Mouse (Mus musculus): ENCODE data around the gene Casp7.
A peak's percentile ranks its signal among the peaks of the same experiment; 100 is the strongest.
"Not testable (repeated sequence)": the region's sequence is repeated elsewhere in the genome, so short reads cannot be mapped to it uniquely, and the experiment has no call there.

Gene Casp7

GRCm38 (mm10) chr19:56385546-56385945 is 11.4 kb upstream of the Casp7 start:
- no peak for DNase-seq (ENCODE audit: low read depth, low spot score)

GRCm38 (mm10) chr19:56386095-56386494 is 10.8 kb upstream of the Casp7 start:
- DNase-seq (ENCODE audit: low read depth, low spot score), result no peak

GRCm38 (mm10) chr19:56387726-56388302 is 9.1 kb upstream of the Casp7 start:
- DNase-seq (ENCODE audit: low read depth, low spot score), result peak; percentile 54

- DNase-seq (ENCODE audit: low read depth, low spot score), result peak; percentile 91
Observed at GRCm38 (mm10) chr19:56389176-56389575, 7.8 kb upstream of the Casp7 start.

DNA sequence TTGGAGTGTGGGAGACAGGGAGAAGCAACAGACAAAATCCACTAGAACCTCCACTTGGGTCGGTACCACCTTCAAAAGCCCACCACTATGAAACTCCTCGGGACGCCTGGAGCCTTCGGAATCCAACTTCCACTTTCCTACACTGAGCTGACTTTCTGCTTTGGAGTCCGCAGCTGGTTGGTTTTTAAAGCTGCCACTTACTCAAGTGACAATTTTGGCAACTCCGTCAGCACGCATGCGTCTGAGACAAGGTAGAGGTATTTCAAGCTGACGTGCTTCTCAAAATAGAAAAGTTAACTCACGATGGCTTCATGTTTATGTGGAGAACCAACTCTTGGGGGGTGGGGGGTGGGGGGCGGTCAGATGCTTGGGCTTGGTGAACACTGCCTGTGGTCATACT is 7.0 kb upstream of the Casp7 start, which contains the start of gene Nrap:
Nrap (minus strand) TSS at position 159 of the 400 bp plus-strand sequence.
- peak; percentile 94 for DNase-seq (ENCODE audit: low read depth, low spot score)

DNA sequence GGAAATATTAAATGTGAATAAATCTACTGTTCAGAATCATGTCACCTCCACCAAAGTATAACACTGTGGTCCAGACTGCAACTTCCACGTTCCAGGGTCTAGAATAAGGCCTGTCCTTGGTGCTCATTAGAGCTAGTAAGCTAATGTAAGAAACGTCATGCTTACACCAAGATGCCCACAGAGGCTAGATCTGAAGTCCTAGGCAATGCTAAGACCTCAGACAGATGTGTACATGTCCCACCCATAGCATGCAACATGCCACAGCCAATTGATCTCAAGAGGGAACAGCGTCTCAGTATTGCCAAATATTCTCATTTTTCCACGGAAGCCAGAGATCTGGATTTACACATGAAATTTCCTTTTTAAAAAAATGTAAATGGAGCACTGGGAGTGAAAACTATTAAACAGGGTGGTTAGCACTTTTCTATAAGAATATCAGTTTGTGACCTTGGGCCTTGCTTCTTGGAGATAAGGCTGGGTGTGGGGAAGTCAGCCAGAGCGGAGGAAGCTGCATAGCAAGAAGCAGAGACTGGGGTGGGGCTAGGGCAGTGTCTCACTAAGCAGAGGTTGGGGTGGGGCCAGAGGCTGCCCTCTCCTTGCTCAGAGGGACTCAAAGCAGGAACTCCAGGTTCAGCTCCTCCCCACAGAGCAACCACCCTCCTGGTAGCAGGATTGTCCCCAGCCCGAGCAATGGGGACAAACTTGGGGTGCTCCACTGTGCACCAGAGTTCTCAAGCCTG is 5.5 kb upstream of the Casp7 start:
- DNase-seq (ENCODE audit: low read depth, low spot score), result no peak

GRCm38 (mm10) chr19:56393311-56393866 is 3.5 kb upstream of the Casp7 start:
- no peak for DNase-seq (ENCODE audit: low read depth, low spot score)

DNA sequence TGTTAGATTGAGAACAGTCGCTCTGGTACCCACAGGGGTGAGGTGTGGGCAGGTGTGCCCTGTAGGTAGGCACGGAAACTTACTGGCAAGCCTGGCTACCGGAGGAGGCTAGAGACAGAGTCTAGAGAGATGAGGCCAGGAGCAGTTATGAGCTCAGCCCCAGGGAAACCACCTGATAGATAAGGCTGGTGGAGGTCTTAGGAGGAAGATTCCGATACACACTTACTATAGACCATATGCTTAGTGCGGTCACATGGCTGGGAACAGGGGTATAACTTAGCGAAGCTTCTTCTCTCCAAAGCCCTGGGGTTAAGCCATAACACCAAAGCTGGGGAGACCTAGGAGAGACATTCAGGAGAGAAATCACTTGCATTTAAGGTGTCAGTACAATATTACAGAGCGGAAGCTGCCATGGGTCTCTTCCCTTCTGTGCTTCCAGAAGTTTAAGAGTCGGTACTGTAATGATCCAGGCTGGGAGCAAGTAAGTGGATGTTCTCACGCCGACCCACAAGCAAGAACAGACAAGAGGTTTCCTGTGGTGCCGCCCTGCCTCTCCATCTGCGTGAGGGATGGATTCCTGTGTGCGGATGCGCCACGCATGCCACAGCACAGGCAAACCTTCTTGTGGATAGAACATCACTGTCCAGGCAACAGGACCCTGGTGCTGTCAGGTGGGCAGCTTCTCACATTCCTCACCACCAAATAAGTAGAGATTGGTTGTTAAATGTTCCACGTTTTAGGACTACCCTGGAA is 1.6 kb upstream of the Casp7 start:
- DNase-seq (ENCODE audit: low read depth, low spot score), result no peak

- DNase-seq (ENCODE audit: low read depth, low spot score), result no peak
Observed at GRCm38 (mm10) chr19:56396227-56396626, 702 bp upstream of the Casp7 start.

- no peak for DNase-seq (ENCODE audit: low read depth, low spot score)
Observed at GRCm38 (mm10) chr19:56397663-56398527, 966 bp downstream of the Casp7 start.

- DNase-seq (ENCODE audit: low read depth, low spot score), result no peak
Observed at GRCm38 (mm10) chr19:56398528-56398795, 1.5 kb downstream of the Casp7 start.

DNA sequence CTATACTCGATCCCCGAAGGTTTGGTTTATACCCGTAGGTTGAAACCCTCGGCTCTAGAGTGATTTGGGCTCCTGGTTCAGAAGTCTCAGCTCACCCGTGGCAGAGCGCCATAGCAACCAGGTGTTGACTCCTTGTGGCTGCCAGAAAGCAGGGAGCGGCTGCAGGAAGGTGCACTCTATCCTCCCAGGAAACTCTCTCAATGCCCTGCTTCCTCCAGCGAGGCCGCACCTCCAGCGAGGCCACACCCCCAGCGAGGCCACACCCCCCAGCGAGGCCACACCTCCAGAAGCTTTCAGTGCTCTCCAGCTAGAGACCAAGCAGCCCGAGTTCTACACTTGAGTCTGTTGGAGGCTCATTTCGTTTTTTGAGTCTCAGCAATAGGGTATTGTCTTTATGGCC is 3.3 kb downstream of the Casp7 start:
- DNase-seq (ENCODE audit: low read depth, low spot score), result peak; percentile 38

DNA sequence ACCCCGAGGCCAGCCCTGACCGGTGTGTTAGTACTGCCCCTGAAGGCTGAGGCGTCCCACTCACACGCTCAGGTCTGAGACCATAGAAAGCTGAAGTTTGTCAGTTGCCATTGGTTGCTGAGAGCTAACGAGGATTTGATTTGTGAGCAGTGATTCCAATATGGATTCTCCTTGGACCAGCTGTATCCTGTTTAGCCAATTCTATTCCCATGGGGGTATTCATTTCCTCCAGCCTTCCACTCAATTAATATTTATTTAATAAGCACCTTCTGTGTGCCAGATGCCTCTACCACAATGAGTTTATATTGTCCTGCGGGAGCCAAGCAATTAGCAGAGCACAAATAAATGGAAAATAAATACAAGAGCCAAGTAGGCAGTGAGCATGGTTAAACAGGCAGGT is 4.9 kb downstream of the Casp7 start:
- DNase-seq (ENCODE audit: low read depth, low spot score), result no peak

- no peak for DNase-seq (ENCODE audit: low read depth, low spot score)
Observed at GRCm38 (mm10) chr19:56405824-56406223, 8.9 kb downstream of the Casp7 start.

- DNase-seq (ENCODE audit: low read depth, low spot score), result peak; percentile 88
Observed at GRCm38 (mm10) chr19:56406581-56406980, 9.7 kb downstream of the Casp7 start.

DNA sequence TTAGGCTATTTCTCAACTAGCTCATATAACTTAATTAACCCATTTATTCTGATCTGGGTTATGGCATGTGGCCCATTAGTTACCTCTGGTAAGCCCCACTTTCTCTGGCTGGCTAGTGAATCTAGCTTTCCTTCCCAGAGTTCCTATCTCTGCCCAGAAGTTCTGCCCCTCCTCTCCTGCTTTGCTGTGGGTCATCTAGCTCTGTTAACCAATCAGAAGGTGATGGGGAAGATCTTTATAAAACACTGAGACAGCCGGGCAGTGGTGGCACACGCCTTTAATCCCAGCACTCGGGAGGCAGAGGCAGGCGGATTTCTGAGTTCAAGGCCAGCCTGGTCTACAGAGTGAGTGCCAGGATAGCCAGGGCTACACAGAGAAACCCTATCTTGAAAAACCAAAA is 13.0 kb downstream of the Casp7 start:
- DNase-seq (ENCODE audit: low read depth, low spot score), result not testable (repeated sequence)

DNA sequence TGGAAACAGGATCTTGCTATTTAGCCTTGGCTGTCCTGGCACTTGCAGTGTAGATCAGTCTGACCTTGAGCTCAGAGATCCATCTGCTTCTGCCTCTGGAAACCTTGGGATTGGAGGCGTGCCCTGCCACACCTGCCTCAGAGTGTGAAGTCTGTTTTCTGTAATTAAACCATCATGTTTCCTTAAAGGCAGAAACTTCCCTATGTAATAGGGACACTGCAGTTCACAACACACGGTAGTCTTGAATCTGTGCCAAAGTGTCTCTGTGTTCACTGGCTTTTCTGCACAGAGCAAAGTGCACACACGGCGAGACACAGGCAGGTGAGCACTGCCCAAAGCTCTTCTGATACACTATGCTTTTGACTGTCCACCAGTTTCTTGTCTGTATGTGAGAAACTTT is 21.5 kb downstream of the Casp7 start:
- DNase-seq (ENCODE audit: low read depth, low spot score), result no peak

DNA sequence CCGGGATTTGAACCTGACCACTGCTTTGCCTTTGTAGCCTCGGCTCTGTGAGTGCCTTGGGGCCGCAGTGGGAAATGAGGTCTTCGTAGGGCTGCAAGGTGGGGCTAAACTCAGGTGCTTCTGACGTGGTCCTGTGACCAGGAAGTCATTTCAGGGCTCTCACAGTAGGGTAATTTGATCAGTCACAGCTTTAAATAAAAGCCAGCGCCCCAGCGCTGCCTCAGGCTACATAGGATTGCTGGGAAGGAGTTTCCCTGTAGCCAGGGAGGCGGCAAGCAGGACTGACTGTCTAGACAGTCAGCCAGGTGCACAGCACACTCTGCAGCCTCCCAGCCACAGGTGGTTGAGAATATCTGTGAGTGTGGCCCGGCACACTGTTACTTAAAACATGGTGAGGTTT is 22.5 kb downstream of the Casp7 start:
- DNase-seq (ENCODE audit: low read depth, low spot score), result no peak

GRCm38 (mm10) chr19:56420345-56420744 is 23.4 kb downstream of the Casp7 start:
- DNase-seq (ENCODE audit: low read depth, low spot score), result no peak

DNA sequence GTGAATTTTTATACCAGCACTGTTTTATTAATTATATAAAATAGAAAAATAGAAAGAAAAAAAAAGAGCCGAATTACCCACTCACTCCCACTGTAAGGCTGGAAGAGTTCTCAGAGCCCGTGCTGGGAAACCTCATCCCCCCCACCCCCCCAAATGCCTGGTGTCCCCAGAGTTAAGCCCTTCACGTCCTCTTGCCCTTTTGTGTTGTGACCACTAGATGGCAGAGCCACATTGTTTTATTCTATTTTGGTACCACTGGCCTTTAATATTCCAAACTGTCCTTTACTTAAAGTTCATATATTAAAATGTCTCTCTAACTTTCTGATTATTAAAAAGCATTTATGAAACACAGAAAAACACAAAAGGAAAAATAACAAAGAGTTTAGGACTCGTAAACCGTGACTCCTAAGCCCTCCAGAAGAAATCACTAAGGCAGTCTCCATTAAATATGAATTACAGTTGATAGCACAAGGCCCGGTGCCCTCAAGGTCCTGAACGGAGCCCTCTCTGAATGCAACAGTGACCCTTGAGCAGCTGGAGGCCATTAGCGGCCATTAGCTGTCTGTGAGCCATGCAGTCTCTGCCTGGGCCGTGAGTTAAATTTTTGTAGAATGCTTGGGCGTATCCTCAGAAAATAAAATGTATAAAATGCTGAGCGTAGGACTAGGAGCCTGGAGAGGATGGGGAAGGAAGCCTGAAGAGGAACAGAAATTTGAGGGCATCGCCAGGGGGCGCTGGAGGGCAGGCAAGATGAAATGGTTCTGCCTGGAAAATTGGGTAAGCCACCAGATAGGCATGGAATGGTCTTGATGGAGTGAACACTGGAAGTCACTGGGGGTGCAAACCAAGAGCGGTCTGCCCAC is 25.8 kb downstream of the Casp7 start:
- peak; percentile 56 for DNase-seq (ENCODE audit: low read depth, low spot score)

DNA sequence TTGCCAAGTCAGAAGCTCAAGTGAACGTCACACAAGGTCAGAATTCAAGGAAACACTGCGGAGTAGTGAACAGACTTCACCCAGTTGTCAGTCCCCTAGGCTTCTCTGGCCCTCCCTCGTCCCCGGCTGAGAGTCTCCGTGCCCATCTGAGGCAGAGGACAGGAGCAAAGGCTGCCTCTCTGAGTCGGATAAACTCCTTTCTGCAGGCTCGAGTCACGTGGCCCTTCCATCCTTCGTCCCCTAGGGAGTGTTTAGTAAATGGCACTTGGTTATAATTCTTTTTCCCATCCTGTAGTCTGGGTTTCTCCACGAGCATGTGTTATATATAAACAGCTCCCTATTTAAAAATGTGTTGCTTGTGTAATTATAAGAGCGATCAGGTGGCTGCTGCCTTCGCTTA is 26.4 kb downstream of the Casp7 start:
- no peak for DNase-seq (ENCODE audit: low read depth, low spot score)

Data from skeletal muscle tissue, adult 2 months (tissue).